Mouse (Mus musculus): ENCODE data around the gene Gpr183.

Gpr183 gene

DNA sequence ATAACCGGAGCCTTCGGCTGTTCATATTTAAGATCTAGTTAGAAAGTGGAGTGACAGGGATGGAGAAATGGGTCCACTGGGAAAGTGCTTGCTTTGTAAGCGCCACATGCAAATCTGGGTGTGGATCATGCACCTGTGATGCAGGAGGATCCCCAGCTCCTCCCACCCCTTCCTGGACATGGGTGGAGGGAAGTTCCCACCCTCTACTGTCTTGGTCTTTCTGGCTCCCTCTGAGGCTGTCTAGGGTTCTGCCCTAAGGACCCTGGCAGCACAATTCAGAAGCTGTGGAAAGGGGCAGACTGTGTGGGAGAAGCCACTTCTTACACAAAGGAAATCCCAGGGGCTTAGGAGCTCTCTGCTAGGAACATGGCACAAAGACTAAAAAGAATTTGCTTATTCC is 33.4 kb downstream of the Gpr183 start:
- DNase-seq (ENCODE audit: low spot score), result no peak

DNA sequence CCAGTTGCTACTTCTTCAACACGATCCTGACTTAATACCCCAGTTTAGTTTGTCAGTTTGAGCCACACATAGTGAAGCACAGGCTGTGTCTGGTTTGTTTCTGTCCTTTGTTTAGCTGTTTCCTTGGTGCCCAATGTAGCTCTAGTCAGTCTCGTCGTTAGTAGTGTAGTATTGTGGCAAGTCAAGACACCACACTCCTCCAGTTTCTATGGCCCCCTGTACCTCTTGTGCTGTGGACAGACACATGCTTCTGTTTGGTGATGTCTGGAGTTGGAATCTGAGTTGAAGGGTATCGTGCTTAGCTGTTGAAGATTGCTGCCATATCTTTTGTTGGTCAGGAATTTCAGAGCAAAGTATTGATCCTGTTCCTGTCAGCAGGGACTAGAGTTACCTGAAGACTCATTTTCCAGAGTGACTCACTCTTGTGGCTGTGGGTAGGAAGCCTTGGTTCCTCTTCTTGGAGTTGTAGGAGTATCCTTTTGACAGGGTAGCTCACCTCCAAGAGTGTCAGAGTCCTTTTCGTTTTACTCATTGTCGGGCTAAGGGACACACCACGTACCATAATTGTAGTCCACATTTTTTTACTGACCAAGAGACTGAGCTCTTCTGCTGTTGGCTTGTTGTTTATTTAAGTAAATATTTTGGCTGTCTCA is 34.1 kb downstream of the Gpr183 start:
- DNase-seq (ENCODE audit: low spot score), result no peak

DNA sequence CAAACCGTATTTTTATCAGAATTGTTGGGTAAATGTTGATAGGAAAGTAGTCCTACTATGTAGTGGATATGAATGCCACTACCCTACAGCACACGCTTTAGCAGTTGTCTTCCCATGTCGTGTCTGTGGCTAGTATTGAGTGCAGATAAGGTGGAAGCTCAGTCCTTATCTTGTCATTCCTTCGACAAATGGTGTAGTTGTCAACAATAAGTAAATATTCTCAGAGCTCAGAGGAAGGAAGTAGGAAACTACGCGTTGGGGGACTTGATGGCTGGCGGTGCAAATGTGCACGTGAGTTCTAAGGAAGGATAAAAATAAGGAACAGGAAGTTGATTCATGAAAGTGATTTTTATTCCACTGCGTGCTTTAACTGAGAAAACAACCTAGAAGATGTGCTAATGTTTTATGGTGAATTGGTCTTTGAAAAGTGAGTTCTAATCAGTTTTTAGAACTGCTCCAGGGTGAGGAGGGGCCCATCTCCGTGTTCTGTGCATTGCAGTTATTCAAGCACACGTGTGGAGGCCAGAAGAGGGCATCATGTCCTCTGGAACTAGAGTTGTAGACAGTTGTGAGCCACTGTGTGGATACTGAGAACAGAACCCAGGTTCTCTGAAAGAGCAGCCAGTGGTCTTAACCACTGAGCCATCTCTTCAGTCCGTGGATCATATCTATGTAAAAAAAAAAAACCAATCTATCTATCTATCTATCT is 35.6 kb downstream of the Gpr183 start:
- DNase-seq (ENCODE audit: low spot score), result no peak

DNA sequence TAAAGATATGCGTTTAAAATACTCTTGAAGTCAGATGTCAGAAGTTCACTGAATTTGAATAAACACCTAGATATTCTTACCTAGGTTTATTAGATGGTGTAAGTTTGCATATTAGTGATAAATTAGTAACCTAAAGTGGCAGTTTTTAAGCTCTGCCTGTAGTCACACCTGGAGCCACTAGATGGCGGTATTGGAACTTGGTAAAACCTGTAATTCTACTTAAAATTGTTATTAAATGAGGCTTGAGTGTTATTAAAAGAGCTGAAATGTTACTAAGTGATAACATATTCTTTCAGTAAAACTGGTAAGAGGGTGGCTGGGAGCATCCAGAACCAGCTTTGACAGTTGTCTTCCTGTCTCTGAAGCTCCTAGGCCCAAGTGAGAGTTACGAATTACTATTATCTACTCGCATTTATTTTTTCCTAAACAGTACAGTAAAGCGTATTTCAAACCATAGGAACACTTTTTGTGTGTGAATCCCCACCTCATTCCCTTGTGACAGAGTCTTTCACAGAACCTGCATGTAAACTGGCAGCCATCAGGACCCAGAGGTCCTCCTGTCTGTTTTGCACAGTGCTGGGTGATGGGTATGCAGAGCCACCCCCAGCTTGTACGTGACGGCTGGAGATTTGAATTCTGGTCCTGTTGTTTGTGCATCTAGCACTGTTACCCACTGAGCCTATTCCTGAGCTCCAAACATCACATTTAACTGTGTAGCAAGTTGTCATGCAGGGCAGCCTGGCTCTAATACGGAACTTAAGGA is 36.4 kb downstream of the Gpr183 start:
- no peak for DNase-seq (ENCODE audit: low spot score)

DNA sequence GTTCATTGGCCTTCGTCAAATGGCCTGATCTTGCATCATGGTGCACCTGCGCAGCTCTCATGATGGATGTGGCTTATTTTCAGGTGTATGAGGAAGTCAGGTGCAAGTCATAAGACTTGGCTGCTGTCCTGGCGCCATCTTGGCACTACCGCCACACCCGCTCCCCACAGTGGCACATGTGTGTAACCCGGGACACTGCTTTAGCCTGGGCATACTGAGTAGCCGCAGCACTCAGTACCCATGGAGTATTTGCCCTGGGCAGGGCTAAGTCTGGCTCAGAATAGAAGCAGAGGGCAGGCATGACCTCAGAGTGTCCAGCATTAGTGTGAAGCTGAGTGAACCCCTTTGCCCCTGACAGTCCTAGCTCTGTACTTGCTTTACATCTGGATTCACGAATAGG is 37.5 kb downstream of the Gpr183 start:
- DNase-seq (ENCODE audit: low spot score), result no peak

DNA sequence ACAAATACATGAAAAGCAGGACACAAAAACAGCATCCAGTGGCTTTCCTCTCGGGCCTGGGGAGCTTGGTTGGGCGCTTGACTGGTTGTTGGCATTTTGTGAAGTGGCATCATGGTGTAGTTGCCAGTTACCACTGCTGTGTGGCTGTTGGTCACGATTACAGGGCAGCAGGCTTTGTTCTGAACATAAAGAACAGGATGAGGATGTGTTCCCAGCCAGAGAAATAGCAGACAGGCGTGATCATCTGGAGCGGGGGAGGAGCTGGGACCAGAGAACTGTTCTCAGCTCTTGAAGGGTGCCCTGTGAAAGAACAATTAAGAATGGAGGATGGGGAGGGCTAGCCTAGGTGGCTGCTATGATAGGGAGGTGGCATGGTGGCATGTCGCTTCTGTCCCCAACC is 38.1 kb downstream of the Gpr183 start:
- DNase-seq (ENCODE audit: low spot score), result no peak

DNA sequence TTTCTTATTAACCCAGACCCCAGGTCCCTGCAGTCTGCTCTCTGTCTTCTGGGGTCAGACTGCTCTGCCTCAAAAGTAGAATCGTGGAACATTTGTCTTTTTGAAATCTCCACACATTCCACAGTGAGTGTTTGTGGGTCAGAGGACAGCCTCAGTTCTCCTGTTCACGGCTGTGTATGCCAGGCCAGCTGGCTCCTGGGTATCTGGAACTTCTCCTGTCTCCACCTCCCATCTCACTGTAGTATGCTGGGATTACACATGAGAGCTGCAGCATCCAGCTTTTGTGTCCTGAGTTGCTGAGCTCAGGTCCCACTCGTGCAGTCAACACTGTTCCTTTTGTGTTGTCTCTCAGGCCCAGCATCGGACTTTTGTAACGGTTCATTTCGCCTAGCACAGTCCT is 40.1 kb downstream of the Gpr183 start:
- DNase-seq (ENCODE audit: low spot score), result no peak

DNA sequence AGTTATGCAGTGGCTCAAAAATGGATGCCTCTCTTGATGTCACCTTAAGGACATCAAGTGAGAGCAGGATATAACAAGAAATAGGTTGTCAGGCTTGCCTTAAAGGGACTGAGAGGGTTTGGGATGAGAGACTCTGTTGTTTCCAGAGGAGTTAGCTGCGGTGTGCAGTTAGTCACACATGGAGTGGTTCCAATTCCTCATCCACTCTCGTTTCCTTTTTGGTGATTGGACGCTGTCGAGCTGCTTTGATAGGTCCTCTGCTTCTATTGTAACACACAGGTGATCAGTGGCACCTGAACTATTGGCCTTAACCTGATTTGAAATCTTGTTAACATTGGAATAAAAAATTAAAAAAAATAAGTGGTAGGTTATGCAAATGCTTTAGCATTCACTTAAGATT is 42.3 kb downstream of the Gpr183 start:
- no peak for DNase-seq (ENCODE audit: low spot score)

DNA sequence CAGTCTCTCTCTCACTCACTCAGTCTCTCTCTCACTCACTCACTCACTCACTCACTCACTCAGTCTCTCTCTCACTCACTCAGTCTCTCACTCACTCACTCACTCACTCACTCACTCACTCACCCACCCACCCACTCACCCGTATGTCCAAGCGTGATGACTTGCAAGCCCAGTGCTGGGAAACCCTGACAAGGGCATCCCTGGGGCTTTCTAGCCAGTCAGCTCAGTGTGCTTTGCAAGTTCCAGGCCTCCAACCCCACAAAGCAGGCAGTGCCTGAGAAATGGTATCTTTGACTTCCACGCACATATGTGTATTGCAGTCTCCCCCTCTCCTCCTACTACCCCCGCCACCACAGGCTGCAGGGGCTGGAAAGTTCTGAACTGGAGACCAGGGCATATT is 43.0 kb downstream of the Gpr183 start:
- DNase-seq (ENCODE audit: low spot score), result no peak

DNA sequence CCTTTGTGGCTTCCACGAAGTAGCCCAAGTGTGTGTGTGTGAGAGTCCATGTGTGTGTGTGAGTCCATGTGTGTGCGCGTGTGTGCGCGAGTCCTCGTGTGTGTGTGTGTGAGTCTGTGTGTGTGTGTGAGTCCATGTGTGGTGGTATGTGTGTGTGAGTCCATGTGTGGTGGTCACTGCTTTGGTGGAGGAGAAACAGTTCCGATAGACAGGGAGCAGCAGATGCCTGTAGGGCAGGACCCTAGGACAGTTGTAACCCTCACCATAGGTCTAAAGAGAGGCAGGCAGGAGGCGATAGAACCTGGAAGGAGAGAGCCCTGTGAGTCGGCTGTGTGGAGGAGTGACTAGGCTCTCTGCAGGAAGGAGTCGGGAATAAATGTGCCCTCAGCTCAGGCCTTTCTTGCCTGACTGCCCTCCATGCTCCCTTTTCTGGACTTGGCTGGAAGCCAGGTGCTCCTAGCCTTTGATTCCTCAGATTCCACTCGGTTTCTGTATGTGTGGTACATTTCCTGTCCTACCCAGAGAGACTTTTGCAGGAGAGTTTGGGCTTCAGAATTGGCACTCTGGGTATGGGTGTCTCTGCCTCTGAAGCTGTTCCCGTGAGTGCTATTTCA is 44.4 kb downstream of the Gpr183 start:
- DNase-seq (ENCODE audit: low spot score), result no peak

DNA sequence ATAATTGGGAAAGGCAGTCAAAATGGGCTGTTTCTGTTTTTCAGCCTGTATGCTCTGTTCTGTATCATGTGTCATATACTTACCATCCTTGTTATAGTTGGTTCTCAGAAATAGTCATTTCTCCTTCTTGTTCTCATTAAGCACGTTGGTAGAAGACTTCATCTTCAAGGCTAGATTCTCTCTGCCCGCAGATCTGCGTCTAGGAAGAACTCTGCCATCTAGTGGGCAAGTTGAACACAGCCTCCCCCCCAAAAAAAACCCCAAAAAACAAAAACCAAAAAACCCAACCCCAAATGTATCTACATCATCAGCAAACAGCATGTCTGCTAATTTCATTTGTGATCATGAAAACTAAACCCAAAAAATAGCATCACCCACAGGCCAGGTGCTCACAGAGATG is 45.2 kb downstream of the Gpr183 start:
- no peak for DNase-seq (ENCODE audit: low spot score)

DNA sequence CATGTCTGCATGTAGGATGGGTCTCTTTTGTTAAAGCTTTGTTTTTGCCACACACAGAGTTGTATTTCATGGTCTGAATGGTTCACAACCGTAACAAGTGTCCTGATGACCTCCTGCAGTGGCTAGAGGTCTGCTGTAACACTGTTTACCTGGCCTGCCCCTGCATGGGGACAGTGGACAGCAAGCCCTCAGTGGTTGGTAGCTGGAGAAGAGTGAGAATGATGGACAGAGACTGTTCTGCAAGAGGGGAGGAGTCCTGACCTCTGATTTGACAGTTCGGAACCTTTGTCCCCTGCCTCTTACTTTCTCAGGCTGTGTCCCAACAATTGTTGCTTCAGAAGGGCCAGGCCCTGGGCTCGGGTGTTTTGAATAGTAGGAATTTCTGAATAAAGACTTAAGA is 46.7 kb downstream of the Gpr183 start:
- DNase-seq (ENCODE audit: low spot score), result no peak

DNA sequence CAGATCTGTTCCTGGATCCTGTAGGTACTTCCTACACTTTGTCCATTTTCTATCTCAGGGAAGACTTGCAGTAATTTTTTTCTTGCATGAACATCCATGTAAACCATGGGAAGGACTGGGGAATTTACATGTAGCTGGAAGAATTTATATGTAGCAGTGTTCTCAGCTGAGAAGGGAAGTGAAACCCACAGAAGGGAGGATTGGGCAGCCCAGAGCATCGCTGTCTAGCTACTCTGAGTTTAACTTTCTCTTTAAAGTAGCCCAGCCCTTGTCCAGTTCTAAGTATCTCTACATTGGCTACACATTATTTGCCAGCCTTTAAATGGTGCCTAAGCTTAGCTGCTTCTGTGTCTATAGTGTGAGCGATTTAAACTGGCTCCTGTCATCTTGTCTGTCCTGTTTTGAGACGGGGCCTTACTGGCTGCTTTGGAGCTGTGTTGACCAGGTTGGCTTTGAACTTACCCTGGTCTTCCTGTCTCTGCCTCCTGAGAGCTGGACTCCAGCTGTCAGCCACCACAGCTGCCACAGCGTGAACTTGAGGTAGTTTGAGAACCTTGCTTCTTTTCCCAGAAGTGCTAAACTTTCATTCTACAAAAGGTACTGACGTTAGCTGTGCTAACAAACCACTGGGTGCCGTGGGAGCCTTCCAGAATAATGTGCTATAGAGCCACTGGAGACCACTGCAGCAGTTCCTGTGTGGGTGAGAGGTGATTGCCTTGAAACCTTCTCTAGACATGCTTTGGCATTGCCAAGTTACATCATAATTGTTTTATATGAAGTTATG is 48.5 kb downstream of the Gpr183 start:
- no peak for DNase-seq (ENCODE audit: low spot score)

DNA sequence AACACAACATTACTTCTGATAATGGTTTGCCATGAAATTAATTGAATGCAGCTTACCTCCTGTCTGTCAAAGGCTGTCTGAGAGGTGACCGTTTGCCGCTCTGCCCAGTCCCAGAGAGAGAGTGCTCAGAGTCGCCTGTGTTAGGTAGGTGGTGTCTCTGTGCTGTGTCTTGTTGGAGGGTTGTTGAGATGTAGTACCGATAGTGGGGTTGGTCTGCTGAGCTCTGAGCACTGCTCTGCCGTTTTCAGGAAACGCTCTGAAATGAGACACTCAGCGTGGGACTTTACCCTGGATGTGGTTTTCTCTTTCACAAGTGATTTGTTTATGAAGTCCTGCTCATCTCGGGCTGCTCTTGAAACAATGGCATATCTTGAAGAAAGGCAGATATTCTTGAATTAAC is 49.4 kb downstream of the Gpr183 start, which contains the start of gene Gpr18:
Gene Gpr18, minus strand, starts transcription at position 161 of the 400 bp plus-strand sequence.
- no peak for DNase-seq (ENCODE audit: low spot score)

DNA sequence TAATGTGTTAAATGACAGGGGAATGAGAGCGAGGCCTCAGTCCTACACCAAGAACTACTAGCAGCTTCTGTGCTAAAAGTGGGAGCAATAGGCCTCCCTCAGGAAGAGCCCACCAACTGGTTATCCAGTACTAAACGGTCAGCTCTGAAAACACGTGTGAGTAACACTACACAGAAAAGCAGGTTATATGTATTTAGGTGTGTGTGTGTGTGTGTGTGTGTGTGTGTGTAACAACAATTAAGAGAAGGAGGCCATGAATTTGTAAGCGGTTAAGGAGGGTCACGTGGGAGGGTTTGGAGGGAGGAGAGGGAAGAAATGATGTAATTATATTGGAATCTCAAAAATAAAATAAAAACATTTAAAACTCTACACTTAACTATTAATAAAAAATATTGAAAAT is 49.9 kb downstream of the Gpr183 start:
- no peak for DNase-seq (ENCODE audit: low spot score)

DNA sequence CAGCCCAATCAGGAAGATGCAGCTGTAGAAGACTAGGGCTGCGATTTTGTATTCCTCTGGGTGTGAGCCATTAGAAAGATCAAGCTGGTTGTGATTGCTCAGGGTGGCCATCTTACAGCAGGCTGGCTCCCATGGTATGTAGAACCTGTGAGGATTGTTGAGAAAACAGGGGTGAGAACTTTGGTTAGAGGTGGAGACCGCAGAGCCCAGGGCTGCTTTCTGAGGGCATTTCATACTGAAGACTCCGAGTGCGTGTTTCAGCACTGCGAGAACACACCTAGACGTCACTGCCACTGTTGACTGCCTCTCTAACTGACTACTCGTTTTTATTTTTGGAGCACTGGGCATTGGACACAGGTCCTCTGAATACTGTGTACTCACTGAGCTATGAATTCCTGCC is 52.5 kb downstream of the Gpr183 start:
- DNase-seq (ENCODE audit: low spot score), result no peak

DNA sequence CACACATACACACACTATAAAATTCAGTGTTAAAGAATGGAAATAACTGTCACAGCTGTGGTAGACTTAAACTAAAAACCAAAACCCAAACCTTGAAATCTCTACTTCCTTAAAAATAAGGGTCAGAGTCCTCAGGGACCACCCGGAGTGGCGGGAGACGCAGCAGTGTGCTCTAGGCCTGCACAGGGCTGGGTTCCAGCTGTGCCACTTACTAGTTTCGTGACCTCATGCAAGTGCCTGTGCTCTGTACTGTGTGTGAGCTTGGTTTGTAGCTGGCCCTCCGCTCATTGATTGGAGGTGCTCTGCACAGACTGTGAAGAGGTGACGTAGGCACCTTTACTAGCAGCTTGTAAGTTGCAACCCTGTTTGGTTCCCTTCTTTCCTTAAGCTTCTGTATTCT is 55.1 kb downstream of the Gpr183 start:
- DNase-seq (ENCODE audit: low spot score), result no peak

DNA sequence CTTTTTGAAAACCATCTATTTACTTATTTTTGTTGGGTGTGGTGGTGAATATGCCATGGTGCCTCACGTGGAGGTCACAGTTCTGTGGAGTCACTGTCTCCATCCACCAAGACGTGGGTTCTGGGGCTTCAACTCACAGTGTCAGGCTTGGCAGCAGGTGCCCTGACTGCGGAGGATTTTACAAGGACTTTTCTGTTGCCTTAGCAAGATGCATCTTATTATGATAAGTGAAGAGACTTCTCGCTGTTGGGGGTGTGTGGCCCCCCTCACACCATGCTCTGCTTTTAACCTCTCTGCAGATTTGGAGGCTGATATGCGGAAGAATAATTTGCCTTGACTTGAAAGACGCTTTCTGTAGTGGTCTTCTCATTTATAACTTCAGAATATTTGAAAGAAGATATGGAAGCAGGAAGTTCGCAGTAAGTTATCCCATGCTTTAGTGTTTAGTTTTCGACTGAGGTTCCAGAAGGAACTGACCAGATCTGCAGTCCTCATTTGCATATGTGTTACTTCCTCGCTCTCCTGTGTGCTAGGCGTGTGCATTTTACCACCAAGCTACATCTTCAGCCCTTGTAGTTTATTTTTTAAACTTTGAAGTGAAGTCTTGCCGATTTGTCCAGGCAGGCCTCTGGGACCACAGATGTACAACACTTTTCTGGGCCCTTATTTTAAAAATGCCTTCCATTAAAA is 57.9 kb downstream of the Gpr183 start:
- no peak for DNase-seq (ENCODE audit: low spot score)

DNA sequence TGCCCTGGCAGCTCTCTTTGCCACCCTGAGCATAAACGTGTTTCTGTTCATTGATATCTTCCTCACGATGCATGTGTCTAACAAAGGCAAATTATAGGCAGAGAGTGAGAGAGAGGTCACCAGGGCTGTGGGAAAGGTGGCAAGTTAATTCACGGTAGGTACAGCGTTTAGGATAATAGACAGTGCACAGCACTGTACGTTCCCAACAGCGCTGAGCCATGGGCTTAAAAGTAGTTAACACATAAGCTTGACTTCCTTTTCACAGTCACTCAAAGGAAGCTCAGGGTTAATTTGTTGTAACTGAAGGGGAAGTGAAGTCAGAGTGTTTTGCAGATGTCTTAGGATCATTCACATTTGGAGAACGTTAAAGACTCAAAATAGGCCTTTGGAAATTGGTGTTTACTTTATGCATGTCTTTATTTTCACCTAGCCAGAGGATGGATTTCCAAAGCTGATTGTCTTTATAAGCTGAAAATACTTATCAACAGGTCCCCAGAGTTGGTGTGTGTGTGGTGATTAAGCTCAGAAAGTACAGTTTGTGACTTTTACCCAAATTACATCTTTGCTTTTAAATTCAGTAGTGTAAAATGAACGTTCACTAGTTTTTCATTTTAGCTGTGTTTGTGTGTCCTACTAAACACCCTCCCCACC is 58.5 kb downstream of the Gpr183 start:
- no peak for DNase-seq (ENCODE audit: low spot score)

DNA sequence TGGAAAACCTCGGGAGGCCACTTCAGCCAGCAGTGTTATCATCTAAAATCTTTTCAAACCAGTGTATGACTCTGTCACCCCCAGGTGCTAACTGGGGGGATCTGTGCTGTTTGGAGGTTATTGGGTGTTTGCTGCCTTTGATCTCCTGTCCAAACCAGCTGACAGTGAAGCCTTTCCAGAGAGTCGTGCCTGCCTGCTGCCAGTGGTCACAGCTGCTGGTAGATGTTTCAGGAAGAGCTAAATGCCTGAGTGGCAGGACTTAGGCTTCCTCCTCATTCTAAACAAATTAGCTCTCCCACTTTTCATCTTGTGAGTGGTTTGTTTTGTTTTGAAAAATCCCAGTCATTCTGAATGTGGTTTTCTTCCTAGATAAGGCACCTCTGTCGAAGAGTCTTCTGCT is 60.2 kb downstream of the Gpr183 start:
- no peak for DNase-seq (ENCODE audit: low spot score)

DNA sequence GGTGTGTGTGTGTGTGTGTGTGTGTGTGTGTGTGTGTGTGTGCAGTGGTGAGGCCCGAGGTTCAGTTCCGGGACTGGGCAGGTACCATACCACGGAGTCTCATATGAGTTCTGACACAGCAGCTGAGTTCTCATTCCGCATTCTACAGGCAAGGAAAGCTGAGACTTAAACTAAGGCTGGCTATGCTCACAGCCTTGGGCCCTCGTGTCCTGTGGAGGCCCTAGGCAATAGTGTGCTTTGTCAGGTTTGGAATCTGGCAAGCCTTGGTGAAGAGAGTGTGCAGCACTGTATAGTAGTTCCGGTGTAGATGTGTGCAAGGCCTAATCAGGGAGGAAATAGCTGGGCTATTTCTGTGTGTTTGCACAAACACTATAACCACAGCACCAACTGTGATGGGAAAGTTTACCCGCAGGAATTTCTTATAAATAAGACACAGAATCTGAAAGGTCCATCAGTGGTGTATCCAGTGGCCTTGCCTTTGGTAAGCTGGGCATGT is 61.6 kb downstream of the Gpr183 start:
- DNase-seq (ENCODE audit: low spot score), result no peak

Measured in urinary bladder, postnatal 10 days (tissue).